Mouse (Mus musculus) liver, postnatal 0 days (tissue): Measurements from ENCODE around the gene Rhof.

ENCODE experiments used
- CTCF ChIP-seq: sonication (generic); IDR thresholded peaks from 2 replicates; pipeline ENCODE4 v1.5.1; 2016; ENCODE audit warnings: antibody characterized with exemption, low read depth
- EP300 ChIP-seq: IDR thresholded peaks from 2 replicates; pipeline ENCODE4 v1.6.1; 2016; ENCODE audit warnings: antibody characterized with exemption, low read depth, mild to moderate bottlenecking

- no peak for TF ChIP-seq CTCF
- no peak for TF ChIP-seq EP300
These were observed 52.9 kb downstream of the Rhof start for GRCm38 (mm10) chr5:123079568-123079967.
